Mouse (Mus musculus) olfactory bulb, adult 2 months (tissue): ENCODE measurements around the gene Trim65.

Experiments used
- CTCF ChIP-seq: fragments of 200-500 bp; IDR thresholded peaks from 2 replicates; pipeline ENCODE4 v1.5.1; 2012; ENCODE audit warnings: low read depth, mild to moderate bottlenecking, low read length, moderate library complexity; ENCODE audit not compliant: insufficient read depth
- POLR2A ChIP-seq: fragments of 200-500 bp; IDR thresholded peaks from 2 replicates; pipeline ENCODE4 v1.6.1; 2012; ENCODE audit warnings: mild to moderate bottlenecking, low read depth, low read length, moderate library complexity; ENCODE audit not compliant: insufficient read depth

GRCm38 (mm10) chr11:116095573-116095972 is 35.4 kb downstream of the Trim65 start:
- TF ChIP-seq POLR2A (no peak), CTCF (no peak)
